Mouse (Mus musculus) lung, postnatal 36 days (tissue): ENCODE measurements around the gene Tent5d.

ENCODE experiments used
- DNase-seq: peaks from one replicate; pipeline ENCODE4 v3.0.0; 2022; ENCODE audit warnings: mixed read lengths

Tent5d gene

GRCm38 (mm10) chrX:107792290-107792689 is at the start of gene Tent5d:
Gene Tent5d, plus strand, starts transcription at chrX:107792590.
- DNase-seq: no peak

- peak; percentile 2 for DNase-seq
These were observed 24.5 kb upstream of the Tent5d start for GRCm38 (mm10) chrX:107767896-107768295.

DNA sequence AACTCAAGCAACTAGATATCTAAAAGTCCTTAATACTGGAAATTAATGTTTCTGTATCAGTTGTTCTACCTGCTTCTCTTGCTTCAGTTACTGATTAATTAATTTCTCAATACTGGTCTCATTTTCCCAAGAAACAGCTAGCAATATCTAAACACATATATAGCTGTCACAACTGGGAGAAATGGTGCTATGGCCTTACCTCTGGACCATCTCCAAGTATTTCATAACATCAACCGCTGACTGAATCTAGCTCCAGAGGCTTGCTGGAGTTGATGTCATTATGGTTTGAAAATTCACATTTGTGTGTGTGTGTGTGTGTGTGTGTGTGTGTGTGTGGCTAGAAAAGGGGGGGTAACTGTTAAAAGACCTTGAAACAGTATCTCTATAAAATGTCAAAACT is 2.3 kb upstream of the Tent5d start:
- DNase-seq: no peak

- DNase-seq: peak; percentile 5
These were observed 1.5 kb upstream of the Tent5d start for GRCm38 (mm10) chrX:107790750-107791493.

GRCm38 (mm10) chrX:107795785-107796184 is 3.4 kb downstream of the Tent5d start:
- DNase-seq: no peak

DNA sequence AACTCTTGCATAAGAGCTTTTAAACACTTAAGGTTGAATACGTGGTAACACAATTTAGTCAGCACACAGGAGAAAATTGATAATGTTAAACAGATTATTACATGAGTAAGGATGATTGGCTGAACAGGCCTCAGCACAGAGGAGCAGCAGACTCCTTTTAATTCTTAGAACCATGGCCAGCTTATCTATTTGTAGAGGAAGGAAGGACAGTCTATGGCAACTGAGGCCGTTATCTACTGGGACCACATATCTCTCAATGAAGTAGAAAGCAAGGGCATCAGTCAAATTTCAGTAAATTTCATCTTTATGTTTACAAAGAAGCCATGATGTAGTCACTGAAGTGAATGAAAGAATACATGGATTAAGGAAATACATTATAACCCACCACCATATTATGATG is 4.5 kb downstream of the Tent5d start:
- DNase-seq: no peak

GRCm38 (mm10) chrX:107812120-107812519 is 19.7 kb downstream of the Tent5d start:
- DNase-seq: no peak

DNA sequence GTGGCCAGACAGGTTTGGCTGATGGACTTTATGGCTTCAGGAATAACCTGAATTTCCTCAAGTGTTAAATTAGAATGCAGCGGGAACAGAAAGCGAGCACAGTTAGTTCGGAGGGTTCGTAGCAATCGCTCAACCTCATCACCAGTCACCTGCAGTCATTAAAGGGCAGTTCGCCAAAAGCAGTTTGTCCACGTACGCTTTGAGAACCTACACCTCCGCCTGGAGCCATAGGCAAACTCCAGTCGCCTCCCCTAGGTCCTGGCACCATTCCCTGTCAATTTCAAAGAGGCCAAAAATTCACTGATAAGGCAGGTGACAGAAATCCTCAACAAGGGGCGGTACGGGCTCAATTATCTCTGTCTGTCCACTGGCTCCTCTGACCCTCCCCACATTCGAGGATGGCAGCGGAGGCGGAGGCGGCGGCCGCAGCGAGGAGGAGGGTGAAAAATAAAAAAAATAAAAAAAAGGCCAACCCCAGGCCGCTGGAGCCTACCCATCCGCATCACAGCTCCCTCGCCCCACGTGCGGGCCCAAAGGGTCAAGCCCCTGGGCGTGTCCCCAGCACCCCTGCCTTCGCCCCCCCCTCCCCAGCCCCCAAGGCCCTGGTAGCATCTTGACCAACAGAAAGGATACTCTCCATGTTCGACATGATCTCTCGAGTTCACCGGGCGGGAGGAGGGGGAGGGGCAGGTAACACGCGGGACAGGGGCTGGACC is 23.3 kb downstream of the Tent5d start:
- peak; percentile 33 for DNase-seq

GRCm38 (mm10) chrX:107816218-107816554 is 23.8 kb downstream of the Tent5d start, which contains the start of gene 2610002M06Rik:
Gene 2610002M06Rik, minus strand, starts transcription at chrX:107816334.
- DNase-seq: peak; percentile 95

GRCm38 (mm10) chrX:107816726-107817125 is 24.3 kb downstream of the Tent5d start:
- no peak for DNase-seq

GRCm38 (mm10) chrX:107858165-107858564 is 65.8 kb downstream of the Tent5d start:
- no peak for DNase-seq
